Mouse (Mus musculus) embryo, embryonic 11.5 days (tissue): ENCODE results near the gene Msantd2.

Experiments used
- DNase-seq: peaks from one replicate; pipeline ENCODE4 v3.0.0-alpha.2; 2012; ENCODE audit warnings: low read depth, low spot score

The Msantd2 gene

DNA sequence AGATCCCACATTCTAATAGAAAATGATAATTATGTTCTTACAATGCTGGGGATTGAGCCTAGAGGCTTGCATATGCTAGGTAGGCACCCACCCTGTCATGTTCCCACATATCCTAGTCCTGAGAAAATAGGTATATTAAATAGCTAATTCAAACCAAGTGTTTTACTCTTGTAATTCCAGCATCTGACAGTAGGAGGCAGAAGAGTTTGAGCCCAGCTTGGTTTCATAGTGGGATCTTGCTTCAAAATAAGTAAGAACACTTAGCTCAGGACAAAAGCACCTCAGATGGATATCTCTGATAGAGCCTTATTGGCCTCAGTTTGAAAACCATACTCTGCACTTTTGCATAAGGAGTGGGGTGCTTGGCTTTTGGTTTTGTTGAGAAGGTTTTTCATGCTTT lies 15.2 kb downstream of the Msantd2 start:
- no peak for DNase-seq

DNA sequence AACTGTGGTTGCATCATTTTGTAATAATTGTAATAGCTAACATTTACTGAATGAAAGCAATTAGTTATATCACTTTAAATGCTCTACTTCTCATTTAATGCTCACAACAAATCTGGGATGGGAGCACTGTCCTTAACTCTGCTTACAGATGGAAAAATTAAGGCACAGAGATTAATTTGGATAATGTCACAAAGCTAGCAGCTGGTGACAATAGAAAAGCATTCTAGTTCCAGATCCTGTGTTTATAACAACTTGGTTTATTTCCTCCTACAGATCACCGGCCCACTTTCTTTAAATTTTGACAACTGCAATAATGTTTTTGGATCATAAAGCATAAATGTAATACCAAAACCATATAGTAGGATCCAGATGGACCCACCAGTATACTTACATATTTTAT lies 16.9 kb downstream of the Msantd2 start:
- no peak for DNase-seq

DNA sequence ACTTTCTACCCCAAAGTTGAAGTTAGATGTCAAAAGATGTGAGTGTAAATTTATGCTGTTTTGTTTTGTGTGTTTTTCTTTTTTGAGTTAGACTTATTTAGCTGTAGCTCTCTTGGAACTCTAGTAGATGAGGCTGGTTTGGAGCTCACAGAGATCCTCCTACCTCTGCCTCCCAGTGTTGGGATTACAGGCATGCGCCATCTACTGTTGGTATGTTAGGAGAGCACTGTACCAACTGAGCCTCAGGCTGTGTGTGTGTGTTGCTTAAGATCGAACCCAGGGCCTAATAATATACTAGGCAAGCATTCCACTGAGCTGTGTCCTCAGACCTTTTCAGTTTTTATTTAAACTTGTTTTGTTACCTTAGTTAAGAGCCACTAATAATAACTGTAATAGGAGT lies 23.0 kb downstream of the Msantd2 start:
- DNase-seq, result no peak

DNA sequence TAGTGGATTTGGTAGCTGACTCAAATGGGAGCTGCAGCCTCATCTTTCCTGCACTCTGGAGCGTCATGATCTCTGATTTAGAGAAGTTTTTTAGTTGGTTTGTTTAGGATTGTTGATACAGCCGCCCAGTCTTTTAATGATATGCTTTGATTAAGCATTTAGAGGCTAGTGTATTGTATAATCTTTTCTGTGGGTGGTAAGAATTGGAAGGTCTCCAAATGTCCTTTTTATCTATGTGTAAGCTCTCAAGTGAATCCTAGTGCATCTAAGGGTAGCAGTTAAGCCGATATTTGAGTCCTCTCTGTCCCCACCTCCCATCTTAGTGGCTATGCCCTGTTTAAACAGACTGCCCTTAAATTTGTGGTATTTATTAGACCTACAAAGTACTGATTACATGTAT lies 25.3 kb downstream of the Msantd2 start:
- no peak for DNase-seq

DNA sequence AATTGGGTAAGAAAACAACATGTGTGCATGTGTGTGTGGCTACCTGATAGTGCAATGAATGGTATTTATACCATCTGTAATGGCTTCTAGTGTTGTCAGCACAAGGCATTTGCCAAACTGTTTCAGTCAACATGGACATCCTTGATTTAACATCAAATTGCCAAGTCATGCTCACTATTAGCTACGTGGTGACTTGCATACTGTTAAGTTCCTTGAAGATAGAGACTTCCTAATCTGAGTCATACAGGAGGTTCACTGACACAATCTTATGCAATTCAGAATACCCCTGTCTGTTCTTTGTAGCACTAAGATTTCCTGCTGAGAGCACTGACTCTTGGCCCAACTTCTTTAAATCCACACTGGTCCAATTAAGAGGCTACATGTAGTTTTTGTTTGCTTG lies 28.3 kb downstream of the Msantd2 start:
- no peak for DNase-seq

DNA sequence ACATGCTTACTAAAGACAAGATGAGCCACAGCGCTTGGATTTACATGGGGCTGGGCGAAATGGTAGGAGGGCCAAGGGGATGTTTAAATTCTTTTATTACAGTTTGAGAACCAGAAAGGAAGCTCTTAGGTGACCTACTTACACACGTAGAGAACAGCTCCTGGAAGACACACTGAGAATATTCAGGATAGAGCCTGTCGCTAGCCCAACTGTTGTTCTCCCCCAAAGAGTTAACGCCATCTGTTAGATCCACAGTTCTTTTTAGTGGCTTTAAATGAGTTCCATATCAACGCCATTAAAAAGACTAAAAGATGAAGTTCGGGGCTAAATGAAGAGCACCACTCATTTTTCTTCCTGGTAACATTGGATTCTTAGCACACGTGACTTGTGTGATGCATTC lies 29.9 kb downstream of the Msantd2 start:
- no peak for DNase-seq

DNA sequence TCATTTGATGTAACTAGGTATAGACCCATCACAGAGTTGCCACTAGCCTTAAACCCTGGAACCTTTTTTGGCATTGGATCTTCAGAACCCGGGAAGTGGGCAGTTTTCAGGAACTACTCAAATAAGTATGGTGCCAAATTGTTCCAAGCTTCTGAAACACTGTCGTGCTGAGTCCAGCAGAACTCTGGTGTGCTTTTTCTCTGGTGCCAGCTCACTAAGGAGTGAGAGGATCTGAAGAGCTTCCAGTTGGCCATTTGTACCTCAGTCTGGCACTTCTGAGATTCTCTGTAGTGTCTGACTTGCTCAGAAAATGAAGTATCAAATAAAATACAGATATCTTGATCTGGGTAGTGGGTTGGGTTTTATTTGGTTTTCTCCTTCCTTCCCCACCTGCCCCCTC lies 30.9 kb downstream of the Msantd2 start:
- DNase-seq, result no peak

DNA sequence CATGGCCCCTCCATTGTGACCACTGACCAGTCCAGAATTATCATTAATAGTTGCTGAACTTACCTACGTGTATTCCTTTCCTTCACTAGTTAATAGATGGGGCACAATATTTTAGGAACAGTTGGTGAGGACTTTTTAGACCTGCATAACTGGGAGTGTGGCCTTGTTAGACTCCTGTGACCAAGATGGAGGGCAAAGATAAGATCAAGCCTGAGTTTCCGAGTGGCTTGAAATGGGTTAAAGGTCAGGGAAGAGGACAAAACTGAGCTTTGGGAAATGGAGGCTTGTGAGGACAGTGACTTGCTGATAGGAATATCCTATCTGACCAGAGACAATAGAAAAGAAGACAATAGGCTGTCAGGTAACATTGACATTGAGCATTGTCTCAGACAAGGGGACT lies 36.3 kb downstream of the Msantd2 start:
- no peak for DNase-seq

DNA sequence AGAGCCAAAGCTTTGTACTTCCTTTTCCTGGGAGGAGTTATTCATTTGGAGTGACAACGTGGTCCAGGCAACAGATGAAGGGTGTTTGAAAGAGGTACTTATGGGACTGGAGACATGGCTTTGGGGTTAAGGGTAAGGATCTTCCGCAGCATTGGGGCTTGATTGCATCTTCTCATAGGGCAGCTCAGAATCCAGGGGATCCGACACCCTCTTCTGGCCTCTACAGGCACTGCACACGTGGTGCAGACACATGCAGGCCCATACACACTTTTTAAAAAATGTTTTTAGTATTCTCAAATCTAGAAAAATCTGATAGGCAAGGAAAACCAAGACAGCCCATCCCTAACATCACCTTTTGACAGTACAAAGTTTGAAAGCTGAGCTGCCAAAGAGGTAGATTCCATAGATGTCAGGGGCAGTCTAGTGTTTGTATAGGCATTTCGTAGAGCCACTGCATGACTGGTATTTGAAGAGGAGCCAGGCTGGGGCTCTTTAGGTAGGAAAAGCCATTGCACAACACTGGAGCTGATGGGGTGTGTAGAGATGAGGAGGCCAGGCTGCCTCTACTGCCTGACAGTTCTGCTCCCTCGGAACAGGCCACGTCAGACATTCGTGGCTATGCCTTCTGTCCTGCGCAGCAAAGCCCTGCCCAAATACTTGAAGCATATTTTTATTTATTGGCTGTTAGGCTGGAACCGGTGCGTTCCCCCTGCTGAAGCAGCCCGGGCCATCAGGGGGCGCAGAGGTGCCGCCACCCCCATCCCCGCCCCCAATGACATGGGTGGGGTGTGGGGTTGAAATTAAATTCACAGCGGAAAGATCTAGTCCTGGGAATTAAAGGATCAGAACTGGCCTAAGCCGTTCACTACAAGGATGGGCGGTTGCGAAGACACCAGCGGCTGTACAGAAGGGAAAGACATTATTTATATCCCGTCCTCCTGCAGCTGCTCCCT lies 37.6 kb downstream of the Msantd2 start:
- DNase-seq, result no peak

DNA sequence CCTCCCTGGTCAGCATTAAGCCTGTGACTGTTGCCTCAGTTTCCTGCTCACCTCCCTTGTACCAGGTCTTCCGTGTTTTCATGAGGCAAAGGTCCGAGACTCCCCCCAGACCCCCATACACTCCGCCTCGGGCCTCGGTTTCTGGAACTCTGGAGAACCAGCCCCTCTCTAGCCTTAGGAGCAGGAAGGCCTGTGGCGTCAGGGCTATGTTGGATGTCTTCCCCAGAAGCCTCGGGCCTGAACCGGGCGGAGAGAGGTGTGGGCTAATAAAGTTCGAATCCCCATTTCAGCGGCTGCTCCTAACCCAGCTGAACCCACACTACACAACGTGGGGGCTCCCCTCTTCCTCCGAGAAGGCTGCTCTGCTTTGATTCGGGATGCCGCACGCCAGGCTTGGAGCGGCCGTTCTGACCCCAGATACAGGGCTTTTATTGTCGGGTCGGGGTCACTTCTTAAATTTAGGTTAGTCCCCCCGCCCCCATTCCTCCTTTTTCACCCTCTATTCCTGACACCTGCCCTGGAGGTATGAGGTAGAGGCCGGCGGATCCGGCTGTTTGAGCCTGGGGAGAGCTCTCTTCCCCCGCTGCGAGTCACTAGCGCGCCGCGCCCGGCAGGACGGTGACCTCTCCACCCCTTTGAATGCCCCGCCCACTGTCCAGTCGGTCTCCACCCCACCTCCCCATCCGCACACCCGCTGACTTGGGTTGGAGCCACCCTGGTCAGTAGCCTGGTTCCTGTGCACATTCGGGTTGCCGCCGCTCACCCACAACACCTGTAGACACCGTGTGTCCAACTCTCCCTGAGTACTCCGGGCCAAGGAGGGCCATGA lies 38.5 kb downstream of the Msantd2 start, which contains the start of gene Esam:
Gene Esam, plus strand, starts transcription at position 683 of the 829 bp plus-strand sequence.
- DNase-seq, result no peak

DNA sequence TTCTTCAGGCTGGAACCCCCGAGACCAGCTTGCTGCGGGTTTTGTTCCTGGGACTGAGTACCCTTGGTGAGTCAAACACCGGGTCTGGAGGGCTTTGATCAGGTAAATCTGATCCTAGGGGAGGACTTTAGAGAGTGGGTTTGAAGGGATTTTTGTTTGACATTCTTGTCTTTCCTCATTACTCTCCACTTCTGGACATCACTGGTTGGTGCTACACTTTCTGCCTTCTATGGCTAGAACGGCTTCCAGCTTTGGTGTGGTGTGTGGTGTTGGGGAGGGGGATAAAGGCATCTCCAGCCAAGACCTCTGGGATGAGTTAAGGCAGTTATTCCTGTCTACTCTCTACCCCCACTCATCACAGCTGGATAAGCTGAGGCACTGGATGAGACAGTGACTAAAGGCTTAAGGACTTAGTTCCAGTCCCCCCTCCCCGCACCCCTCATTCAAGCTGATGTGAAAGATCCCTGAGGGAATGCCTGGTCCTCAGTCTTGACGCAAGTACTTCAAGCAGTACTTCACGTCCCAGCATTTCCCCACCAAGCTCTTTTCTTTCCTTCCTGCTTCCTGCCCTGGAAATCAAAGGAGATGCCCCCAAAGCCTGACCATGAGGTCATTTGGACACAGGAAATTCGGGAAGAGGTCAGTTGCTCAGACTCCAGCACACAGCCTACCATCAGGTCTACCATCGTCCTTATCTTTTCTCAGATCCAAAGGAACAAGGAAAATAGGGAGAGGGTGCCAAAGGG lies 39.3 kb downstream of the Msantd2 start:
- no peak for DNase-seq

DNA sequence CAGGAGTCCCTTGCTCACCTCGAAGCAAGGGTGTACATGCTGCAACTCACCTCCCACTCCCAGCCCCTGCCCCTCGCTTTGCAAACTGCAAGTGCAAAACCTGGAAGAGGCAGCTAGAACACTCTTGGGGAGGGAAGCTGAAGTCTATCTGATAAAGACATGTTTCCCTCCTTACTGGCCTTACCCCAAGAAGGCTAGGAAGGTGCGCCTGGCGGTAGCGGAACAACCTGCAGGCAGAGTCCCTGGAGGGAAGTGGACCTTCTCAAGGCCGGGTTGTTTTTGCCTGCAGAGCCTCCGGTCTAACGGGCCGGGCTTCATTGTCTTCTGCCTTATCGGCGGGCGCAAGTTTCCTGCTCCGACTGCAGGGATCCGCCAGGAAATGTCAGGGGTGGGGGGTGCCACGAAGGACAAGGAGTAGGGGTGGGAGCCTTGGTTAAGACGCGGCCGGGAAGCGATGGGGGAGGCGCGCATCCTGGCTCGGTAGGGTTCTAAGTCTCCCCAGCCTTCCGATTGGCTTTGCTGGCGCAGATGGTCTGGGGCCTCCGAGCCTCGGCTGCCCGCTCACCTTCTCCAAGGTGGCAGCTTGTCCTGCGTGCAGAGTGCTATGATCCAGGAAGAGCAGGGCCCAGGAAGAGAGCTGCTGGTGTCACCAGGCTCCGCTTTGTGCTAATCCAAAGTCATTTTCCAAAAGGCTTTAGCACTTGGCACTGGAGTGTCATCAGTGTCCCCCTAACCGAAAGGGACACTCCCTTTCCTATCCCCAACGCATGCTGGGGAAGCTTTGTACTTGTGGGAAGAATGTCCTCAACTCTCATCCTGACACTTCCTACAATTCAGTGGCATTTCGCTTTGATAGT lies 41.1 kb downstream of the Msantd2 start:
- DNase-seq, result no peak

DNA sequence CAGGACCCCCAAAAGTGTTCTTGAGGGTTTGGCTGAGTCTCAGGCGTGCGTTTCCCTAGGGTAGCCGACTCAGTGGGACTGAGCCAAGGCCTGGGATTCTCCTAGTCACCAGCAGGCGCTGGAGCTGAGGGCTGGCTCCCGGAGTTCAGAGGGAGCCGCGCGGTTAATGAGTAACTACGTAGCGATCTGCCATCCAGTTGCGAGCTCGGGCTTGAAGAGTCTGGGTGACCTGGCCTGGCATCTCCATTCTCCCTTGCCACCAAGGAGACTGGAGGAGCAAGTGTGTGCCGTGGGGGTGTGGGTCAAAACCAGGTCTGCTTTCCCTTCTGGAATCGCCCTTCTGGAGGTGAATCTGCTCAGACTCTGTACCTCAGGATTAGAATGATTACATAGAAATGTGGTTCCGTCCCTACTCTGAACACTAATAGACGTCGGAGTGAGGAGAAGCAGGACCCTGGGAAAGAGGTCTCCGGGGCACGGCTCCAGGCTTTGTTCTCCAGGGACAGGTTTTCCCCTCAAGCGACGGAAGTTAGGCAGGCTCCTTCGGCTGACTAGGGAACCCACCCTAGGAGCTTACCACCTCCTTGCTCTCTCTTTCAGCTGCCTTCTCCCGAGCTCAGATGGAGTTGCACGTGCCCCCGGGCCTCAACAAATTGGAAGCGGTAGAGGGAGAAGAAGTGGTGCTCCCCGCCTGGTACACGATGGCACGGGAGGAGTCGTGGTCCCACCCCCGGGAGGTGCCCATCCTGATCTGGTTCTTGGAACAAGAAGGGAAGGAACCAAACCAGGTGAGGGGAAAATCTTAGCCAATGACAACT lies 42.0 kb downstream of the Msantd2 start:
- no peak for DNase-seq

DNA sequence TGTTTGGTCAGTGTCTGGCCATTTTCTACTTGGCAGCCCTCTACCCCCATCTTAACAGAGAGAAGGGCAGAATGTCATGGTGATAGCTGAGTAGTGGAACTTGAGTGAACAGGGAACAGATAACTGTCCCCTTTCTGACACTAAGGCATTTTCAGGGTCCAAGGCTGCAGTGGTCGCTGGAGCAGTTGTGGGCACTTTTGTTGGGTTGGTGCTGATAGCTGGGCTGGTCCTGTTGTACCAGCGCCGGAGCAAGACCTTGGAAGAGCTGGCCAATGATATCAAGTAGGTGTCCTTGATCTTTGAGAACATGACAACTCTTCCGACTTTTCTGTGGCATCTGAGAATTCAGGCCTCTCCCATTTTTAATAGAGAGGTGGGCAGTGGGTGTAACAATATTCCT lies 47.7 kb downstream of the Msantd2 start:
- DNase-seq, result no peak

DNA sequence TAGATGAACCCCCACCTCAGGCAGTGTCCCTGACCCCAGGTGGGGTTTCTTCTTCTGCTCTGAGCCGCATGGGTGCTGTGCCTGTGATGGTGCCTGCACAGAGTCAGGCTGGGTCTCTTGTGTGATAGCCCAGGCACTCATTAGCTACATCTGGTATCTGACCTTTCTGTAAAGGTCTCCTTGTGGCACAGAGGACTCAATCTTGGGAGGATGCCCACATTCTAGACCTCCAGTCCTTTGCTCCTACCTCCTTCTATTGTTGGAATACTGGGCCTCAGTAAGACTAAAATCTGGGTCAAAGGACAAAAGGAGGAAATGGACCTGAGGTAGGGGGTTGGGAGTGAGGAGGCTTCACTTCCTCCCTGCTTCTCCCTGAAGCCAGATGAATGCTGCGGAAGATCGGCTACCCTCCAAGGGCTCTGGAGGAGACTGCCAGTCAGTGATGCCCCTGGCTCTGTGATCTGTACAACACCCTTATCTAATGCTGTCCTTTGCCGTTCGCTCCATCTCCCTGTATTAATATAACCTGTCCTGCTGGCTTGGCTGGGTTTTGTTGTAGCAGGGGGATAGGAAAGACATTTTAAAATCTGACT lies 48.6 kb downstream of the Msantd2 start:
- no peak for DNase-seq

DNA sequence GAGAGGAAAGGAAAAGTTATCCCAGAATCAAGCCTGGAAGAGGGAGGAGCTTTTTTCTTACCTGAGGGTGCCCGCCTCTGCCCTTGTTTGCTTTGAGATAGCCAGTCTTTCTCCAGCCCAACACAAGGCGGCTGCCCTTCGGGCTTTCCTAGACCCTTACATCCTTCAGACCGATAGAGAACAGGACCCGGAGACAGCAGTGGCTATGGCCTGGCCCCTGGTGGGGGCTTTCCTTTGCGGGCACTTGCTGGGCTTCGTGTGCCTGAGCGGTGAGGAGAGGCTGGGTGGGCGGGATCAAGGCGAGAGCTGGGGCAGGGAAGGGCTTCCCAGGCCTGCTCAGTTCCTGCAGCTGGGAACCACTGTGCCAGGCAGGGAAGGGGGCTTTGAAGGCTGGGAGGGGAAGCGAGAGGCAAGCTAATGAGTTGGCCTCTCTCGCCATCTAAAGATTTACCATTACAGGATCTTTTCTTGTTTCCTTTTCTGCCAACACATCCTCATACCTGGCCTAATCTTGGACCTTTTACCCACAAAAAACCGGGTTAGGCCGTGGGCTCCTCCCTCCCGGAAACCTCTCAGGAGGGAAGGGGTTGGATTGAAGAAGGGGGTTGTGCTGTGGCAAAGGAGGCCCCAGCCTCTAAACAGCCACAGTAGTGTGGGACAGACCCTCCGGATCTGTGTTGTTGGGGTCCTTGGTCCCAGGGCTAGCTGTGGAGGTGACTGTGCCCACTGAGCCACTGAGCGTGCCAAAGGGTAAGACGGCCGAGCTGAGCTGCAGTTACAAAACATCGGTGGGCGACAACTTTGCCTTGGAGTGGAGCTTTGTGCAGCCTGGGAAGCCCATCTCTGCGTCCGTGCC lies 50.3 kb downstream of the Msantd2 start, which contains the start of gene Vsig2:
Gene Vsig2, plus strand, starts transcription at position 86 of the 856 bp plus-strand sequence.
- DNase-seq, result no peak

DNA sequence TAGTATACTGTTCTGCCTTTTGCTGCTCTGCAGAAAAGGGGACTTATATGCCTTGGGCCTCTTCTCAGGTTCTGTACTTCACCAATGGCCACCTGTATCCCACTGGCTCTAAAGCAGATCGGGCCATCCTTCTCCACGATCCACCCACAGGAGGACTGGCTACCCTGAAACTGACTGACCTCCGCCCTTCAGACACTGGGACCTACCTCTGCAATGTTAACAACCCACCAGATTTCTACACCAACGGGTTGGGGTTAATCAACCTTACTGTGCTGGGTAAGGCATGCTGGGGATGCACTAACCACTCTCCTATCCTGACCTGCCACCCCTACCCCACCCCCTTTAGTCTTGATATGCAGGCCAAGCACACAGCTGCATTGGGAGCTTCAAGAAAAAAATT lies 51.1 kb downstream of the Msantd2 start:
- DNase-seq, result no peak

DNA sequence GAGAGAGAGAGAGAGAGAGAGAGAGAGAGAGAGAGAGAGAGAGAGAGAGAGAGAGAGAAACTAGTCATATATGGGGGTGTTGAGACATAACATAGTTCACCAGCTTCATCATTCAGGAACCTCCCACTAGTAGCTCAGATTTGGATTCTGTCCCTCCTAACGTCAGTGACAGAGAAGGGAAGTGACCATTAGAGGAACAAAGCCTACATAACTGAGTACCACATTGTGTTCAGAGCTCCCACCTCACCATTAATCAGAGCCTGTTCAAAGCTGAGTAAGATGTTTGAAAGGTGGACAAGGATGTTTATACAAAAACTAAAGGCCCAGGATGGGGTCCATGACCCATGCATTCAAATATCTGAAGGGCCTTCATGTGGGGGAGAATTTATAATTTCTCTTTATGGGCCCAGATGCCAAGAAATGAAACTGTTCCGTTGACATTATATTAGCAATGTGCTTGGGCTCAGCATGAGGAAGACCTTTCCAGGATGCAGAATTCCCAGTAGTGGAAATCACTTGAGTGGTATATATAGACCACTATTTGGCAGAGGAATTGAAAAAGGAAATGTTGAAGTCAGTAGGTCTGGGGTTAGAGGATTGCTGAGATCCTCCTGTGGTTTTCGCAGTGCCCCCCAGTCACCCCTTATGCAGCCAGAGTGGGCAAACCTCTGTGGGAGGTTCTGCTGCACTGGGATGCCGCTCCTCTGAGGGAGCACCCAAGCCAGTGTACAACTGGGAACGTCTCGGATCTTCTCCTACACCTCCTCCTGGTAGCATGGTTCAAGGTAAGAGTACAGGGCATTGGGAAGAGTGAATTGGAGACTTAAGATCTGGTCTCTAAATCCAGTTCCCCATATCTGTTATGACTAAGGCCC lies 51.8 kb downstream of the Msantd2 start:
- DNase-seq, result no peak
